Mouse (Mus musculus): ENCODE data around the gene Chka. TPM values are rescaled to one million over a fixed set of nuclear protein-coding genes. Genes with fewer than 3 reads are reported as not detected.

Gene Chka
- polyA plus RNA-seq, 1 experiment = 75.9 TPM

DNA sequence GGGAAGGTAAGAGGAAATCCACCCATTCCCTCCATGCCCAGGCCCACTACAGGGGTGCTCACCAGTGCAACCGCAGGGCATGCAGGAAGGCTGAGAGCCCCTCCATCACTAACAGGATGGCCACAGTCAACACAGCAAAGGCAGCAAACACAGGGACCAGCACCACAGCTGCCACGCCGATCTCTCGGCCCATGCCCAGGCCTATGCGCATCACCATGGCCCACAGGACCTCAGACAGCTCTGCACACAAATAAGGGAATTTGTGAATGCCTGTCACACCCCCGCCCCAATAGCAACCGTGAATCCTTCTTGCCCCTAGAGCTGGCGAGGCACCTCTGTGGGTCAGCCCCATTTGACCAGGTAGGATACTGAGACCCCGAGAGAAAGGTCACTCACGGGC, 44.6 kb downstream of the Chka start:
- TF ChIP-seq CTCF (IDR thresholded peaks at IDR 0.05; ENCODE audit: insufficient read depth, low read length) = no peak
- TF ChIP-seq POLR2A (IDR thresholded peaks at IDR 0.05; ENCODE audit: borderline replicate concordance, extremely low read depth, low read depth, low read length) = no peak
- no peak overlapping the region for H3K4me3 ChIP-seq (replicated peaks; ENCODE audit: extremely low read depth, low read depth, low read length)
- DNase-seq = no peak
- H3K4me1 ChIP-seq (ENCODE audit: control insufficient read depth, insufficient read depth, low read length) = no peaks in the 10 kb centered on the region
- WGBS = 93% methylated on average over 10 of the region's 10 CpGs

DNA sequence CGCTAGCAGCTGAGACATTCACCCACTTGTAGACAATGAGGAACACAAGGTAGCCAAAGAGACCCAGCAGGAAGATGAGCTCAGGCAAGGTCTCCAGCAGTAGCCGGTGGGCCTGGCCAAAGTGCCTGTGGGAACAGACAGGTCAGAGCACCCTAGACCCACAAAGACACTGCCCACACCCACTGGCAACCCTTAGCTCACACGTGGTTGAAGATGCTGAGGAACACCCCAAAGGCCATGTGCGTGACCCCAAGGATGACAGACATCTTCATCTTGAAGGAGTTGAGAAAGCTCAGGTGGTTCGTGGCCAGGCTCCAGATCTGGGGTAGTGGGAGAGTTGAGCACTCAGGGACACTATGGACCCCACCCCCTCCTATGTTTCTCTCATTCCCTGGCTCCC, 46.0 kb downstream of the Chka start:
- TF ChIP-seq POLR2A (IDR thresholded peaks at IDR 0.05; ENCODE audit: borderline replicate concordance, extremely low read depth, low read depth, low read length) (no peak), CTCF (IDR thresholded peaks at IDR 0.05; ENCODE audit: insufficient read depth, low read length) (no peak)
- 92% methylated on average over 5 of the region's 5 CpGs for WGBS
- no peaks in the 10 kb centered on the region for H3K4me1 ChIP-seq (ENCODE audit: control insufficient read depth, insufficient read depth, low read length)
- DNase-seq = no peak
- no peak overlapping the region for H3K4me3 ChIP-seq (replicated peaks; ENCODE audit: extremely low read depth, low read depth, low read length)

DNA sequence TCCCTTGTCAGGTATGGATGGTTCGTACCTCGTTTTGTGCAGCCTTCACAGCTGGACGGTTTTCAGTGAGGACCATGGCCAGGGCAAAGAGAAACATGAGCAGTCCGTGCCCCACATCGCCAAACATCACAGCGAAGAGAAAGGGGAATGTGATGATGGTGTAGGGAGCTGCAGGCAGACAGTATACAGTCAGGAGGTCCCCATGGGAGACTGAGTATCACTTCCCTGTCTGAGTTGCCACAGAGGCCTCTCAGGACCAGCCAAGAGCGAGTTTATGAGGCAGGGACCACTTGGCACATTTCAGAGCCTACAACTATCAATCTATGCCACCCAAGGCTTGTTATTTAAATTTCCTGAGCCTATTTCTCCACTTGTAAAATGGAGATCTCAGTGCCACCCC, 47.4 kb downstream of the Chka start:
- TF ChIP-seq CTCF (IDR thresholded peaks at IDR 0.05; ENCODE audit: insufficient read depth, low read length) = no peak
- TF ChIP-seq POLR2A (IDR thresholded peaks at IDR 0.05; ENCODE audit: borderline replicate concordance, extremely low read depth, low read depth, low read length) = no peak
- H3K4me3 ChIP-seq (replicated peaks; ENCODE audit: extremely low read depth, low read depth, low read length) = no peak overlapping the region
- no peaks in the 10 kb centered on the region for H3K4me1 ChIP-seq (ENCODE audit: control insufficient read depth, insufficient read depth, low read length)
- WGBS = 85% methylated on average over 7 of the region's 7 CpGs
- no peak for DNase-seq

DNA sequence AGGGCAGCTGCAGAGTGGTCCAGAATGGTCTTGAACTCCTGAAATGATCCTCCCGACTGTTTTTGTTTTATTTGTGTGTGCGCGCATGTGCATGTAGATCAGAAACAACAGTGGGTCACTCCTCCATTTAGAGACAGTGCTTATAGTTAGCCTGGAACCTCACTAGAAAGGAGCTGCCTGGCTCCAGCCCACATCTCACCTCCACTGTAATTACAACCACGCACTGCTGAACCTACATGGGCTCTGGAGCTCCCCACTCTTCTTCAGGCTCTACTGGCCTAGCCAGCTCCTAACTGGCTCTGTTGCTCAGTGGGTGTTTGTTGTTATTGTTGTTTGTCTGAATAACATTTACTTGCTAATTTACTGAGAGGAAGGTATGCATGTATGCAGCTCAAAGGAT, 48.0 kb downstream of the Chka start:
- Histone ChIP-seq H3K4me1 (ENCODE audit: control insufficient read depth, insufficient read depth, low read length) (0 out of 2 replicates have a peak, but pooled peaks cover 4% of the 10 kb centered on the region), H3K4me3 (replicated peaks; ENCODE audit: extremely low read depth, low read depth, low read length) (no peak overlapping the region)
- 91% methylated on average over 4 of the region's 4 CpGs for WGBS
- TF ChIP-seq CTCF (IDR thresholded peaks at IDR 0.05; ENCODE audit: insufficient read depth, low read length) = no peak
- TF ChIP-seq POLR2A (IDR thresholded peaks at IDR 0.05; ENCODE audit: borderline replicate concordance, extremely low read depth, low read depth, low read length) = no peak
- no peak for DNase-seq

DNA sequence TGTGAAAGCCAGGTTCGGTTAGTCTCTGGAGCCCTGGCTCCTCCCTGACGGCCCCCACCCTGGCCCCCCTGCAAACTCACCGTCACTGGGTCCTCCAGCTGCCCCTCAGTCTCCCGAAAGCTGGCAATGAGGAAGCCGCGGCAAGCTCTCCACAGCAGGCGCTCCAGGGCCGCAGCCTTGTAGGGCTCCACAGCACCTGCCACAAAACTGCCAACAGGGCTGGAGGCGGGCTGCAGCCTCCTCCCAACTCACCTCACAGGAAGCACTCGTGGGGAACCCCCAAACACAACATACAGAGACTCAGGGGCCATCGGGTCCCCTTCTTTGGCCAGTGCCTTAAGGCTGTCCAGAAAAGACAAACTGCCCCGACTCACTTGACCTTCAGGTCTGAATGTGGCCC, 51.4 kb downstream of the Chka start:
- H3K4me1 ChIP-seq (ENCODE audit: control insufficient read depth, insufficient read depth, low read length) = peaks cover 12% of the 10 kb centered on the region

DNA sequence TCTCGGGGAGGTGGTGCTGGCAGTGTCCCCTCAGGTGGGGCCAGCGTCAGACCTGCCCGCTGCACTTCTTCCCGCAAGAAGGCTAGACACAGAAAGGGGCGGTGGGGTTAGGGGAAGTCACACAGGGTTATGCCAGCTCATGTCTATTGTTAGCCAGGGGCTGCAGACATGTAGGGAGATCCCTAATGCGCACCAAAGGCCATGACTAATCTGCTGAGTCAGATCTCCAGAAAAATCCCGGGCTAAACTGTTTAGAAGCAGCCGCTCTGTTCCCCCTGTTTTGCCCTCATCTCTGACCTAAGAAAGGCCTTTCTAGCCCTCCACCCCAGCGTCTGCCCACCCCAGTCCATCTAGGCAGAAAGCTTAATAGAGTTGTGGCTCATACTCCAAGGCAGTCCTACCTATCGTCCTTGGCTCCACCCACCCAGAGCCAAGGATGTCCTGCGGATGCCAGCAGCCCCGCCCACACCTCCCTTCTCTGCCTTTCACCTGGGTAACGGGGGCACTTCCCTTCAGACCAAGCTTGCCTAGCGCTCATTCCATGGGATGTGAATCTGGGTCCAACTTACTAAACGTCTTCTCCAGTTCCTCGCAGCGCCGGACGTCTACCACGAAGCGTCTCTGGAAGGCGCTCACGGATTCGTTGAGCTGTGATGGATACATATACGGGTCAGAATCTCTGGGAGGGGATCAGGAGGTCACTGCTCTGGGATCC, 52.2 kb downstream of the Chka start:
- Histone ChIP-seq H3K4me3 (replicated peaks; ENCODE audit: extremely low read depth, low read depth, low read length) (no peak overlapping the region), H3K4me1 (ENCODE audit: control insufficient read depth, insufficient read depth, low read length) (peaks cover 12% of the 10 kb centered on the region)
- no peak for TF ChIP-seq CTCF (IDR thresholded peaks at IDR 0.05; ENCODE audit: insufficient read depth, low read length)
- WGBS = 82% methylated on average over 25 of the region's 25 CpGs
- no peak for DNase-seq

More for the DNA sequence above, 51.4 kb downstream of the Chka start:
- no peak for DNase-seq
- no peak overlapping the region for H3K4me3 ChIP-seq (replicated peaks; ENCODE audit: extremely low read depth, low read depth, low read length)
- WGBS = 81% methylated on average over 12 of the region's 12 CpGs
- TF ChIP-seq CTCF (IDR thresholded peaks at IDR 0.05; ENCODE audit: insufficient read depth, low read length) = no peak
- no peak for TF ChIP-seq POLR2A (IDR thresholded peaks at IDR 0.05; ENCODE audit: borderline replicate concordance, extremely low read depth, low read depth, low read length)

DNA sequence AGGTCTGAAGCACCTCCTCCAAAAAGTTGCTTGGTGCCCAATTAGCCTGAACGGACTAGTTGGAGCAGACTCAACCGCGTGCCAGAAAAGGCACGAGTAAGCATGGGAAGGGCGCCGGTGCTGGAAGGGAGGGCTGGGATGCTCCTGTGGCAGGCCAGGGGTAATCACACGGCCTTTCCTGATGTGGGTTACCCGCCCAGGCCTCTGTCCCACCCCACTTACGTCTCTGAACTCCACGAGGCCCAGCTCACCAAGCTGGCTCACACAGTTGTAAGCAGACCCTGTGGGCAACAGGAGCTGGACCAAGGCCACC, 52.7 kb downstream of the Chka start:
- Histone ChIP-seq H3K4me3 (replicated peaks; ENCODE audit: extremely low read depth, low read depth, low read length) (no peak overlapping the region), H3K4me1 (ENCODE audit: control insufficient read depth, insufficient read depth, low read length) (peaks cover 12% of the 10 kb centered on the region)
- WGBS = 51% methylated on average over 10 of the region's 10 CpGs
- no peak for DNase-seq
- TF ChIP-seq POLR2A (IDR thresholded peaks at IDR 0.05; ENCODE audit: borderline replicate concordance, extremely low read depth, low read depth, low read length) (no peak), CTCF (IDR thresholded peaks at IDR 0.05; ENCODE audit: insufficient read depth, low read length) (no peak)

DNA sequence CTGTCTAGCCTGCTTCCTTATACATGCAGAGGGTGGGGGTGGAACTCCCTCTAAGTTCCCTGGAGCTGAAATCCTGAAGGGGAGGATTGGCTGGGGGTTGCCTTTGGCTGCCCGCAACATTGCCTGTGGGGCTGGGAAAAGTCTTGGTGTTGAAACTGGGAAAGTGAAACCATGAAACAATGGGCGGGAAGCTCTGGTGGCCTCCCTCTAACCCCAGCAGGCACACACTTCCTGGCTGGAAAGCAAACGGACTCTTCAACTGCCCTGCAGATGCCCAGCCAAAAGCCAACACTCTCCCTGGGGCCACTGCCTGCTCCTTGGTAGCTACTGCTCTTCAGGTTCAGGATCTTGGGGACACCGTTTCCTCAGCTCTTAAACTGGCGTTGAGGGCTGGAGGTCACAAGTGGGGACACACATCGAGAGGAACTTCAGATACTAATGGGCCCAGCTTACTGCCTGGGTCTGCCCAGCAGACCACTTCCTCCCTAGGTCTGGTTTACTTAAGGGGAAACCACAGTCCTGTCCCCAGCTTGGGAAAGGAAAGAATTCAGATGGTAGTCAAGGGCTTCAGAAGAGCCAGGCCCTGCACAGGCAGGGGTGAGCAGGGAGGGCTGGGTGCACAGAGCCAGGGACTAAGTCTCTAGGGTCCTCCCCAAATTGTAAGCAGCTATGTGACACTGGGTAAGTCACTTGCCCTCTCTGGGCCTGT, 53.8 kb downstream of the Chka start:
- TF ChIP-seq CTCF (IDR thresholded peaks at IDR 0.05; ENCODE audit: insufficient read depth, low read length) (no peak), POLR2A (IDR thresholded peaks at IDR 0.05; ENCODE audit: borderline replicate concordance, extremely low read depth, low read depth, low read length) (no peak)
- DNase-seq = peak; percentile 59
- 10% methylated on average over 6 of the region's 6 CpGs for WGBS
- H3K4me1 ChIP-seq (ENCODE audit: control insufficient read depth, insufficient read depth, low read length) = peaks cover 12% of the 10 kb centered on the region
- peak overlapping the region; percentile 57 for H3K4me3 ChIP-seq (replicated peaks; ENCODE audit: extremely low read depth, low read depth, low read length)

DNA sequence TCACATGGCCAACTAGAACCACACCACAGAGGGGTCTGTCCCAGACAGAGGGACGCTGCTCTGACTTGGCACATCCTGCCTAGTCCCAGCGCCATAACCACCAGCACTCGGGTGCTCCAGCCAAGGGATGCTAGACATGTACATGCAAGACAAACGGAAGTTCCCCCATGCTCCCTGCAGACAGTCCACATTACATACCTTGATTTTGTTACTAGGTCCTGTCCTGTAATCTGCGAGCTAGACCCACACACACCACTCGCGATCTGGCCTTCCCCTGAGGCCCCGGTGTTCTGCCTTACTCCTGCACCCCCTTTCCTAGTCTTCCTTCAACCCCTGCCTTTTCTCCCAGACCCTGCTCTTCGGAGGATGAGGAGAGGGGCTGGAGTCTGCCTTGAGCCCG, 54.8 kb downstream of the Chka start:
- no peak for TF ChIP-seq POLR2A (IDR thresholded peaks at IDR 0.05; ENCODE audit: borderline replicate concordance, extremely low read depth, low read depth, low read length)
- TF ChIP-seq CTCF (IDR thresholded peaks at IDR 0.05; ENCODE audit: insufficient read depth, low read length) = no peak
- no peak for DNase-seq
- WGBS = 5% methylated on average over 10 of the region's 10 CpGs
- H3K4me3 ChIP-seq (replicated peaks; ENCODE audit: extremely low read depth, low read depth, low read length) = peak overlapping the region; percentile 65
- H3K4me1 ChIP-seq (ENCODE audit: control insufficient read depth, insufficient read depth, low read length) = peaks cover 12% of the 10 kb centered on the region

Data from lung, adult 2 months (tissue).